In genomic region chr8:71476099-71476940, GRCm38 (mm10) we compare ENCODE assay signal across 8 mouse cellular contexts. TPM values are rescaled to one million over a fixed set of nuclear protein-coding genes. Genes with fewer than 3 reads are reported as not detected.
A peak's percentile ranks its signal among the peaks of the same experiment; 100 is the strongest.
DNase-seq lines count a peak whose midpoint lies in the region; ATAC-seq and TF ChIP-seq lines count a peak whose summit lies in the region.

No protein-coding gene starts in this region.

- no peak for DNase-seq in Patski (ENCODE audit: low read depth, low spot score)
- peak; percentile 90 to 94 for DNase-seq in cerebellum, postnatal 25 days
- peak; percentile 72 for DNase-seq in gastrocnemius, adult 18-20 months (ENCODE audit: low spot score)
- DNase-seq in hindbrain, embryonic 14.5 days (ENCODE audit: low spot score): peak; percentile 78
- DNase-seq in left cerebral cortex, adult 18-20 months (ENCODE audit: low spot score in 2 of 2): peak; percentile 73 to 84
- DNase-seq in lung, postnatal 36 days: peak; percentile 83
- DNase-seq in right cerebral cortex, adult 18-20 months: peak; percentile 85
- DNase-seq in urinary bladder, postnatal 14 days (ENCODE audit: low spot score): peak; percentile 83

- peak overlapping the region; percentile 89 for H3K27ac ChIP-seq in hindbrain, embryonic 14.5 days

- under 1% methylated on average over 94 of the region's 121 CpGs for WGBS in hindbrain, embryonic 14.5 days

- POLR2A ChIA-PET in Patski (lab: Charles Lee): interaction anchor here (1.2 to 1.5 kb wide), 2 partner anchors 9 to 10 kb away, joined by 3 to 7 read pairs; partner anchors contain the start of gene Ano8

- peak overlapping the region; percentile 49 for H3K4me3 ChIP-seq in hindbrain, embryonic 14.5 days (replicated peaks; ENCODE audit: low read length)

- in situ Hi-C loops in Patski (cut with MboI; ENCODE audit: low pct_unique_long_range_greater_than_20kb): no loop called here

- H3K4me2 ChIP-seq in hindbrain, embryonic 14.5 days (replicated peaks): peak overlapping the region; percentile 73

- peaks cover 9% of the 10 kb centered on the region for H3K4me1 ChIP-seq in hindbrain, embryonic 14.5 days (replicated peaks; ENCODE audit: control insufficient read depth, insufficient read depth, low read length)

- H3K9ac ChIP-seq in hindbrain, embryonic 14.5 days: peak overlapping the region; percentile 70

- ATAC-seq in Patski: peak; percentile 56
- ATAC-seq in hindbrain, embryonic 14.5 days (ENCODE audit: low FRiP score): peak; percentile 68

- H3K36me3 ChIP-seq in hindbrain, embryonic 14.5 days (replicated peaks; ENCODE audit: control insufficient read depth, insufficient read depth): peaks cover 73% of the 10 kb centered on the region

- no peaks in the 10 kb centered on the region for H3K27me3 ChIP-seq in Patski
- H3K27me3 ChIP-seq in hindbrain, embryonic 14.5 days (ENCODE audit: control insufficient read depth, insufficient read depth, low read length): no peaks in the 10 kb centered on the region

- H3K9me3 ChIP-seq in hindbrain, embryonic 14.5 days (ENCODE audit: control insufficient read depth, low read length): no peaks in the 10 kb centered on the region

- TF ChIP-seq CTCF in Patski (IDR thresholded peaks at IDR 0.05): no peak

- CTCF ChIA-PET in Patski (lab: Charles Lee): no interaction called here

RNA-seq across cellular contexts. Expression of gene Dda1, which starts 7.3 kb away (rescaled TPM):
- polyA plus RNA-seq in Patski (2021): 67.8 TPM
- 10 to 100 TPM; 28.4 to 31.7 TPM for total RNA-seq in gastrocnemius, adult 18-20 months (2021)
- 218 and 236 TPM in 2 replicates for polyA plus RNA-seq in hindbrain, embryonic 14.5 days (2014; fragmentation: Nextera tagmentation; extraction: Ambion mirVana)
- total RNA-seq in left cerebral cortex, adult 18-20 months (2021): 10 to 100 TPM; 76.7 to 86.1 TPM

RNA-seq across cellular contexts. Expression of gene Ano8, which starts 9.4 kb away (rescaled TPM):
- 38.2 TPM for polyA plus RNA-seq in Patski (2021)
- 10 to 100 TPM; 14.6 to 16.0 TPM for total RNA-seq in gastrocnemius, adult 18-20 months (2021)
- polyA plus RNA-seq in hindbrain, embryonic 14.5 days (2014; fragmentation: Nextera tagmentation; extraction: Ambion mirVana): 8.5 and 10.6 TPM in 2 replicates
- total RNA-seq in left cerebral cortex, adult 18-20 months (2021): 10 to 100 TPM; 56.2 to 58.6 TPM

RNA-seq across cellular contexts. Expression of gene Mrpl34, which starts 11.6 kb away (rescaled TPM):
- polyA plus RNA-seq in Patski (2021): 81.5 TPM
- 10 to 100 TPM; 65.5 to 71.4 TPM for total RNA-seq in gastrocnemius, adult 18-20 months (2021)
- polyA plus RNA-seq in hindbrain, embryonic 14.5 days (2014; fragmentation: Nextera tagmentation; extraction: Ambion mirVana): 158 and 195 TPM in 2 replicates
- 10 to 100 TPM; 58.6 to 61.4 TPM for total RNA-seq in left cerebral cortex, adult 18-20 months (2021)

RNA-seq across cellular contexts. Expression of gene Gtpbp3, which starts 11.6 kb away (rescaled TPM):
- polyA plus RNA-seq in Patski (2021): 44.1 TPM
- total RNA-seq in gastrocnemius, adult 18-20 months (2021): 10 to 100 TPM; 10.0 to 10.5 TPM
- 4.7 and 7.3 TPM in 2 replicates for polyA plus RNA-seq in hindbrain, embryonic 14.5 days (2014; fragmentation: Nextera tagmentation; extraction: Ambion mirVana)
- total RNA-seq in left cerebral cortex, adult 18-20 months (2021): 10 to 100 TPM; 29.3 to 36.7 TPM

RNA-seq across cellular contexts. Expression of gene Abhd8, which starts 12.9 kb away (rescaled TPM):
- 73.0 TPM for polyA plus RNA-seq in Patski (2021)
- total RNA-seq in gastrocnemius, adult 18-20 months (2021): 10 to 100 TPM; 22.4 to 28.0 TPM
- 125 and 126 TPM in 2 replicates for polyA plus RNA-seq in hindbrain, embryonic 14.5 days (2014; fragmentation: Nextera tagmentation; extraction: Ambion mirVana)
- 100 to 1,000 TPM; 318 to 342 TPM for total RNA-seq in left cerebral cortex, adult 18-20 months (2021)
